Mouse (Mus musculus): ENCODE results near the gene Pilrb2.
"Not testable (repeated sequence)": the region's sequence is repeated elsewhere in the genome, so short reads cannot be mapped to it uniquely, and the experiment has no call there.

Gene Pilrb2

GRCm38 (mm10) chr5:137871644-137872380, at the start of gene Pilrb2:
TSS of gene Pilrb2 (minus strand) at chr5:137871815.
- in situ Hi-C loops (cut with MboI, MseI) = not testable (repeated sequence)

GRCm38 (mm10) chr5:137915550-137915949, 43.9 kb upstream of the Pilrb2 start:
- in situ Hi-C loops (cut with MboI, MseI) = no loop called here

GRCm38 (mm10) chr5:137914508-137914907, 42.9 kb upstream of the Pilrb2 start:
- in situ Hi-C loops (cut with MboI, MseI) = no loop called here

GRCm38 (mm10) chr5:137909564-137910262, 38.1 kb upstream of the Pilrb2 start:
- in situ Hi-C loops (cut with MboI, MseI) = no loop called here

GRCm38 (mm10) chr5:137897812-137898211, 26.2 kb upstream of the Pilrb2 start:
- in situ Hi-C loops (cut with MboI, MseI) = no loop called here

- in situ Hi-C loops (cut with MboI, MseI) = no loop called here
Measured at GRCm38 (mm10) chr5:137892954-137893353, 21.3 kb upstream of the Pilrb2 start.

GRCm38 (mm10) chr5:137887666-137888065, 16.1 kb upstream of the Pilrb2 start:
- in situ Hi-C loops (cut with MboI, MseI) = loop anchor here (5.0 kb wide), 1 partner anchor 75 kb away; the partner anchor contains the start of gene Gjc3

- in situ Hi-C loops (cut with MboI, MseI) = loop anchor here (5.0 kb wide), 1 partner anchor 76 kb away; the partner anchor contains the start of gene Gjc3
Measured at GRCm38 (mm10) chr5:137885894-137886293, 14.3 kb upstream of the Pilrb2 start.

- in situ Hi-C loops (cut with MboI, MseI) = no loop called here
Measured at GRCm38 (mm10) chr5:137883345-137883744, 11.7 kb upstream of the Pilrb2 start.

GRCm38 (mm10) chr5:137882922-137883321, 11.3 kb upstream of the Pilrb2 start:
- in situ Hi-C loops (cut with MboI, MseI) = no loop called here

GRCm38 (mm10) chr5:137877860-137878259, 6.2 kb upstream of the Pilrb2 start:
- in situ Hi-C loops (cut with MboI, MseI) = loop anchor here (5.0 kb wide), 1 partner anchor 76 kb away; no protein-coding TSS in a partner anchor

GRCm38 (mm10) chr5:137875054-137875453, 3.4 kb upstream of the Pilrb2 start:
- in situ Hi-C loops (cut with MboI, MseI) = loop anchor here (5.0 kb wide), 1 partner anchor 73 kb away; no protein-coding TSS in a partner anchor

- in situ Hi-C loops (cut with MboI, MseI) = not testable (repeated sequence)
Measured at GRCm38 (mm10) chr5:137872381-137872702, 727 bp upstream of the Pilrb2 start.

- in situ Hi-C loops (cut with MboI, MseI) = not testable (repeated sequence)
Measured at GRCm38 (mm10) chr5:137868600-137868999, 3.0 kb downstream of the Pilrb2 start.

GRCm38 (mm10) chr5:137864008-137864407, 7.6 kb downstream of the Pilrb2 start:
- in situ Hi-C loops (cut with MboI, MseI) = not testable (repeated sequence)

- in situ Hi-C loops (cut with MboI, MseI) = not testable (repeated sequence)
Measured at GRCm38 (mm10) chr5:137857960-137858710, 13.5 kb downstream of the Pilrb2 start, which contains the start of gene Pilrb1. TSS of gene Pilrb1 (minus strand) at chr5:137858106.

- in situ Hi-C loops (cut with MboI, MseI) = not testable (repeated sequence)
Measured at GRCm38 (mm10) chr5:137856870-137857269, 14.7 kb downstream of the Pilrb2 start.

GRCm38 (mm10) chr5:137854907-137855306, 16.7 kb downstream of the Pilrb2 start:
- in situ Hi-C loops (cut with MboI, MseI) = not testable (repeated sequence)

GRCm38 (mm10) chr5:137850313-137850712, 21.3 kb downstream of the Pilrb2 start:
- in situ Hi-C loops (cut with MboI, MseI) = not testable (repeated sequence)

- in situ Hi-C loops (cut with MboI, MseI) = not testable (repeated sequence)
Measured at GRCm38 (mm10) chr5:137837110-137837509, 34.5 kb downstream of the Pilrb2 start.

- in situ Hi-C loops (cut with MboI, MseI) = no loop called here
Measured at GRCm38 (mm10) chr5:137836611-137837010, 35.0 kb downstream of the Pilrb2 start.

GRCm38 (mm10) chr5:137835966-137836520, 35.6 kb downstream of the Pilrb2 start, which contains the start of gene Pilra:
TSS of gene Pilra (minus strand) at chr5:137836281.
- in situ Hi-C loops (cut with MboI, MseI) = not testable (repeated sequence)

Data from regulatory T cell (primary cell).